Mouse (Mus musculus): ENCODE results near the gene Irf6. TPM values are rescaled to one million over a fixed set of nuclear protein-coding genes. Genes with fewer than 3 reads are reported as not detected.

Irf6 gene
- polyA plus RNA-seq, 1 experiment, result 108 TPM

- WGBS, result 41% methylated on average over 7 of the region's 7 CpGs
- no peak for DNase-seq (ENCODE audit: low read depth, low spot score)
Observed at GRCm38 (mm10) chr1:193151134-193151533, 1.8 kb upstream of the Irf6 start.

- WGBS, result 28% methylated on average over 16 of the region's 16 CpGs
- no peak for DNase-seq (ENCODE audit: low read depth, low spot score)
Observed at GRCm38 (mm10) chr1:193153561-193153960, 650 bp downstream of the Irf6 start.

- no peak for DNase-seq (ENCODE audit: low read depth, low spot score)
- WGBS, result 26% methylated on average over 15 of the region's 15 CpGs
Observed at GRCm38 (mm10) chr1:193156316-193157110, 3.6 kb downstream of the Irf6 start.

- WGBS, result 53% methylated on average over 8 of the region's 8 CpGs
- no peak for DNase-seq (ENCODE audit: low read depth, low spot score)
Observed at GRCm38 (mm10) chr1:193157111-193157492, 4.2 kb downstream of the Irf6 start.

GRCm38 (mm10) chr1:193159163-193159562 is 6.3 kb downstream of the Irf6 start:
- WGBS, result 11% methylated on average over 3 of the region's 3 CpGs
- DNase-seq (ENCODE audit: low read depth, low spot score), result no peak

- 24% methylated on average over 1 of the region's 1 CpGs for WGBS
- no peak for DNase-seq (ENCODE audit: low read depth, low spot score)
Observed at GRCm38 (mm10) chr1:193159613-193160012, 6.7 kb downstream of the Irf6 start.

- 18% methylated on average over 18 of the region's 18 CpGs for WGBS
- DNase-seq (ENCODE audit: low read depth, low spot score), result no peak
Observed at GRCm38 (mm10) chr1:193160317-193161032, 7.6 kb downstream of the Irf6 start.

GRCm38 (mm10) chr1:193167746-193168145 is 14.8 kb downstream of the Irf6 start, which contains the start of gene A130010J15Rik:
Gene A130010J15Rik, plus strand, starts transcription at chr1:193168046.
- 73% methylated on average over 3 of the region's 3 CpGs for WGBS
- DNase-seq (ENCODE audit: low read depth, low spot score), result no peak

GRCm38 (mm10) chr1:193169228-193169627 is 16.3 kb downstream of the Irf6 start:
- WGBS, result 70% methylated on average over 7 of the region's 7 CpGs

GRCm38 (mm10) chr1:193169856-193170255 is 16.9 kb downstream of the Irf6 start:
- 14% methylated on average over 2 of the region's 2 CpGs for WGBS
- peak; percentile 90 for DNase-seq (ENCODE audit: low read depth, low spot score)

More at GRCm38 (mm10) chr1:193169228-193169627, 16.3 kb downstream of the Irf6 start:
- DNase-seq (ENCODE audit: low read depth, low spot score), result no peak

- peak; percentile 99 for DNase-seq (ENCODE audit: low read depth, low spot score)
- 1% methylated on average over 48 of the region's 48 CpGs for WGBS
Observed at GRCm38 (mm10) chr1:193172991-193173809, 20.3 kb downstream of the Irf6 start.

GRCm38 (mm10) chr1:193173810-193174129 is 20.9 kb downstream of the Irf6 start:
- 5% methylated on average over 9 of the region's 9 CpGs for WGBS
- no peak for DNase-seq (ENCODE audit: low read depth, low spot score)

- DNase-seq (ENCODE audit: low read depth, low spot score), result no peak
- 42% methylated on average over 13 of the region's 13 CpGs for WGBS
Observed at GRCm38 (mm10) chr1:193174143-193174733, 21.3 kb downstream of the Irf6 start.

GRCm38 (mm10) chr1:193181104-193181503 is 28.2 kb downstream of the Irf6 start:
- WGBS, result 23% methylated on average over 3 of the region's 3 CpGs
- DNase-seq (ENCODE audit: low read depth, low spot score), result no peak

GRCm38 (mm10) chr1:193188257-193188656 is 35.3 kb downstream of the Irf6 start:
- DNase-seq (ENCODE audit: low read depth, low spot score), result no peak
- 37% methylated on average over 6 of the region's 6 CpGs for WGBS

GRCm38 (mm10) chr1:193189151-193189621 is 36.3 kb downstream of the Irf6 start:
- WGBS, result 9% methylated on average over 9 of the region's 9 CpGs
- no peak for DNase-seq (ENCODE audit: low read depth, low spot score)

GRCm38 (mm10) chr1:193189771-193190170 is 36.9 kb downstream of the Irf6 start:
- DNase-seq (ENCODE audit: low read depth, low spot score), result no peak
- 23% methylated on average over 3 of the region's 3 CpGs for WGBS

GRCm38 (mm10) chr1:193191675-193192283 is 38.9 kb downstream of the Irf6 start:
- WGBS, result 77% methylated on average over 7 of the region's 7 CpGs
- no peak for DNase-seq (ENCODE audit: low read depth, low spot score)

- 78% methylated on average over 3 of the region's 3 CpGs for WGBS
- no peak for DNase-seq (ENCODE audit: low read depth, low spot score)
Observed at GRCm38 (mm10) chr1:193194416-193195140, 41.7 kb downstream of the Irf6 start.
